Mouse (Mus musculus): Measurements from ENCODE around the gene Fgfr2. TPM values are rescaled to one million over a fixed set of nuclear protein-coding genes. Genes with fewer than 3 reads are reported as not detected.

Gene Fgfr2
- polyA plus RNA-seq, 1 experiment: 3.0 TPM

- Histone ChIP-seq H3K27me3 (ENCODE audit: control insufficient read depth, insufficient read depth, low read length) (no peaks in the 10 kb centered on the region), H3K4me1 (ENCODE audit: control insufficient read depth, insufficient read depth, low read length) (peaks cover 8% of the 10 kb centered on the region), H3K4me3 (ENCODE audit: control insufficient read depth, low read depth, low read length) (no peak overlapping the region), H3K36me3 (ENCODE audit: control insufficient read depth, insufficient read depth, low read length) (no peaks in the 10 kb centered on the region), H3K27ac (ENCODE audit: control insufficient read depth, insufficient read depth, low read depth, low read length) (no peak overlapping the region)
- TF ChIP-seq POLR2A (IDR thresholded peaks at IDR 0.05; ENCODE audit: control insufficient read depth, low read depth, low read length) (no peak), CTCF (IDR thresholded peaks at IDR 0.05; ENCODE audit: control insufficient read depth, insufficient read depth, insufficient replicate concordance, low read depth, low read length) (no peak)
Observed at GRCm38 (mm10) chr7:132593762-132594161, 529.4 kb downstream of the Fgfr2 start.

GRCm38 (mm10) chr7:132589610-132590009 lies 533.5 kb downstream of the Fgfr2 start:
- no peaks in the 10 kb centered on the region for H3K4me1 ChIP-seq (ENCODE audit: control insufficient read depth, insufficient read depth, low read length)
- no peak overlapping the region for H3K27ac ChIP-seq (ENCODE audit: control insufficient read depth, insufficient read depth, low read depth, low read length)
- H3K36me3 ChIP-seq (ENCODE audit: control insufficient read depth, insufficient read depth, low read length): no peaks in the 10 kb centered on the region
- TF ChIP-seq CTCF (IDR thresholded peaks at IDR 0.05; ENCODE audit: control insufficient read depth, insufficient read depth, insufficient replicate concordance, low read depth, low read length) (no peak), POLR2A (IDR thresholded peaks at IDR 0.05; ENCODE audit: control insufficient read depth, low read depth, low read length) (no peak)
- H3K27me3 ChIP-seq (ENCODE audit: control insufficient read depth, insufficient read depth, low read length): no peaks in the 10 kb centered on the region
- H3K4me3 ChIP-seq (ENCODE audit: control insufficient read depth, low read depth, low read length): no peak overlapping the region

- Histone ChIP-seq H3K27ac (ENCODE audit: control insufficient read depth, insufficient read depth, low read depth, low read length) (no peak overlapping the region), H3K4me3 (ENCODE audit: control insufficient read depth, low read depth, low read length) (no peak overlapping the region), H3K36me3 (ENCODE audit: control insufficient read depth, insufficient read depth, low read length) (no peaks in the 10 kb centered on the region), H3K4me1 (ENCODE audit: control insufficient read depth, insufficient read depth, low read length) (no peaks in the 10 kb centered on the region), H3K27me3 (ENCODE audit: control insufficient read depth, insufficient read depth, low read length) (no peaks in the 10 kb centered on the region)
- TF ChIP-seq POLR2A (IDR thresholded peaks at IDR 0.05; ENCODE audit: control insufficient read depth, low read depth, low read length) (no peak), CTCF (IDR thresholded peaks at IDR 0.05; ENCODE audit: control insufficient read depth, insufficient read depth, insufficient replicate concordance, low read depth, low read length) (no peak)
Observed at GRCm38 (mm10) chr7:132587167-132587566, 536.0 kb downstream of the Fgfr2 start.

- H3K4me3 ChIP-seq (ENCODE audit: control insufficient read depth, low read depth, low read length): no peak overlapping the region
- H3K4me1 ChIP-seq (ENCODE audit: control insufficient read depth, insufficient read depth, low read length): no peaks in the 10 kb centered on the region
- H3K27ac ChIP-seq (ENCODE audit: control insufficient read depth, insufficient read depth, low read depth, low read length): no peak overlapping the region
- no peak for TF ChIP-seq POLR2A (IDR thresholded peaks at IDR 0.05; ENCODE audit: control insufficient read depth, low read depth, low read length)
- no peak for TF ChIP-seq CTCF (IDR thresholded peaks at IDR 0.05; ENCODE audit: control insufficient read depth, insufficient read depth, insufficient replicate concordance, low read depth, low read length)
- no peaks in the 10 kb centered on the region for H3K27me3 ChIP-seq (ENCODE audit: control insufficient read depth, insufficient read depth, low read length)
- H3K36me3 ChIP-seq (ENCODE audit: control insufficient read depth, insufficient read depth, low read length): no peaks in the 10 kb centered on the region
Observed at GRCm38 (mm10) chr7:132585695-132586491, 537.3 kb downstream of the Fgfr2 start.

GRCm38 (mm10) chr7:132581441-132581840 lies 541.7 kb downstream of the Fgfr2 start:
- H3K27me3 ChIP-seq (ENCODE audit: control insufficient read depth, insufficient read depth, low read length): no peaks in the 10 kb centered on the region
- H3K4me1 ChIP-seq (ENCODE audit: control insufficient read depth, insufficient read depth, low read length): no peaks in the 10 kb centered on the region; the same call in 1 of the 2 replicates
- TF ChIP-seq CTCF (IDR thresholded peaks at IDR 0.05; ENCODE audit: control insufficient read depth, insufficient read depth, insufficient replicate concordance, low read depth, low read length): no peak
- TF ChIP-seq POLR2A (IDR thresholded peaks at IDR 0.05; ENCODE audit: control insufficient read depth, low read depth, low read length): no peak
- H3K4me3 ChIP-seq (ENCODE audit: control insufficient read depth, low read depth, low read length): no peak overlapping the region
- H3K36me3 ChIP-seq (ENCODE audit: control insufficient read depth, insufficient read depth, low read length): no peaks in the 10 kb centered on the region
- no peak overlapping the region for H3K27ac ChIP-seq (ENCODE audit: control insufficient read depth, insufficient read depth, low read depth, low read length)

GRCm38 (mm10) chr7:132580511-132580910 lies 542.6 kb downstream of the Fgfr2 start:
- no peaks in the 10 kb centered on the region for H3K27me3 ChIP-seq (ENCODE audit: control insufficient read depth, insufficient read depth, low read length)
- H3K27ac ChIP-seq (ENCODE audit: control insufficient read depth, insufficient read depth, low read depth, low read length): no peak overlapping the region
- H3K4me3 ChIP-seq (ENCODE audit: control insufficient read depth, low read depth, low read length): no peak overlapping the region
- TF ChIP-seq POLR2A (IDR thresholded peaks at IDR 0.05; ENCODE audit: control insufficient read depth, low read depth, low read length): no peak
- TF ChIP-seq CTCF (IDR thresholded peaks at IDR 0.05; ENCODE audit: control insufficient read depth, insufficient read depth, insufficient replicate concordance, low read depth, low read length): no peak
- no peaks in the 10 kb centered on the region for H3K36me3 ChIP-seq (ENCODE audit: control insufficient read depth, insufficient read depth, low read length)
- H3K4me1 ChIP-seq (ENCODE audit: control insufficient read depth, insufficient read depth, low read length): peaks cover 2% of the 10 kb centered on the region

- H3K27me3 ChIP-seq (ENCODE audit: control insufficient read depth, insufficient read depth, low read length): no peaks in the 10 kb centered on the region
- no peak overlapping the region for H3K4me3 ChIP-seq (ENCODE audit: control insufficient read depth, low read depth, low read length)
- H3K27ac ChIP-seq (ENCODE audit: control insufficient read depth, insufficient read depth, low read depth, low read length): no peak overlapping the region
Observed at GRCm38 (mm10) chr7:132576891-132577290, 546.3 kb downstream of the Fgfr2 start.

More at GRCm38 (mm10) chr7:132576891-132577290, 546.3 kb downstream of the Fgfr2 start:
- TF ChIP-seq POLR2A (IDR thresholded peaks at IDR 0.05; ENCODE audit: control insufficient read depth, low read depth, low read length) (no peak), CTCF (IDR thresholded peaks at IDR 0.05; ENCODE audit: control insufficient read depth, insufficient read depth, insufficient replicate concordance, low read depth, low read length) (no peak)
- Histone ChIP-seq H3K4me1 (ENCODE audit: control insufficient read depth, insufficient read depth, low read length) (peaks cover 5% of the 10 kb centered on the region), H3K36me3 (ENCODE audit: control insufficient read depth, insufficient read depth, low read length) (no peaks in the 10 kb centered on the region)
